Mouse (Mus musculus) heart, postnatal 0 days (tissue): ENCODE results near the gene Rpl26.

Experiments
- CTCF ChIP-seq: IDR thresholded peaks from 2 replicates; pipeline ENCODE4 v1.5.1; 2016; ENCODE audit warnings: antibody characterized with exemption, control low read depth, low read depth
- EP300 ChIP-seq: IDR thresholded peaks from 2 replicates; pipeline ENCODE4 v1.6.1; 2016; ENCODE audit warnings: antibody characterized with exemption, low read depth

GRCm38 (mm10) chr11:68853611-68854401 lies 47.6 kb upstream of the Rpl26 start:
- no peak for TF ChIP-seq CTCF
- peak; percentile 80 for TF ChIP-seq EP300
